Mouse (Mus musculus): ENCODE results near the gene Arcn1.
"Not testable (repeated sequence)": the region's sequence is repeated elsewhere in the genome, so short reads cannot be mapped to it uniquely, and the experiment has no call there.

Gene Arcn1

GRCm38 (mm10) chr9:44767101-44768028 lies at the start of gene Arcn1, which contains the start of gene Ift46:
Gene Arcn1 (minus strand): TSS chr9:44767845.
Gene Ift46 (plus strand): TSS chr9:44767908.
- in situ Hi-C loops (cut with MboI; ENCODE audit: low sequenced_read_pairs): no loop called here

GRCm38 (mm10) chr9:44814179-44814578 lies 46.5 kb upstream of the Arcn1 start:
- in situ Hi-C loops (cut with MboI; ENCODE audit: low sequenced_read_pairs): no loop called here

GRCm38 (mm10) chr9:44810316-44810715 lies 42.7 kb upstream of the Arcn1 start:
- in situ Hi-C loops (cut with MboI; ENCODE audit: low sequenced_read_pairs): no loop called here

GRCm38 (mm10) chr9:44807778-44808177 lies 40.1 kb upstream of the Arcn1 start:
- in situ Hi-C loops (cut with MboI; ENCODE audit: low sequenced_read_pairs): no loop called here

- in situ Hi-C loops (cut with MboI; ENCODE audit: low sequenced_read_pairs): no loop called here
Measured at GRCm38 (mm10) chr9:44807141-44807540, 39.5 kb upstream of the Arcn1 start.

- in situ Hi-C loops (cut with MboI; ENCODE audit: low sequenced_read_pairs): no loop called here
Measured at GRCm38 (mm10) chr9:44805536-44805935, 37.9 kb upstream of the Arcn1 start.

GRCm38 (mm10) chr9:44804678-44805077 lies 37.0 kb upstream of the Arcn1 start:
- in situ Hi-C loops (cut with MboI; ENCODE audit: low sequenced_read_pairs): no loop called here

GRCm38 (mm10) chr9:44802808-44803450 lies 35.3 kb upstream of the Arcn1 start, which contains the start of gene Ttc36:
Gene Ttc36 (minus strand): TSS chr9:44803072.
- in situ Hi-C loops (cut with MboI; ENCODE audit: low sequenced_read_pairs): no loop called here

- in situ Hi-C loops (cut with MboI; ENCODE audit: low sequenced_read_pairs): no loop called here
Measured at GRCm38 (mm10) chr9:44801669-44802068, 34.0 kb upstream of the Arcn1 start.

GRCm38 (mm10) chr9:44799958-44800324 lies 32.3 kb upstream of the Arcn1 start:
- in situ Hi-C loops (cut with MboI; ENCODE audit: low sequenced_read_pairs): no loop called here

- in situ Hi-C loops (cut with MboI; ENCODE audit: low sequenced_read_pairs): no loop called here
Measured at GRCm38 (mm10) chr9:44799102-44799957, 31.7 kb upstream of the Arcn1 start, which contains the start of gene Tmem25. Gene Tmem25 (minus strand): TSS chr9:44799307.

- in situ Hi-C loops (cut with MboI; ENCODE audit: low sequenced_read_pairs): no loop called here
Measured at GRCm38 (mm10) chr9:44798298-44798697, 30.7 kb upstream of the Arcn1 start.

GRCm38 (mm10) chr9:44792842-44793241 lies 25.2 kb upstream of the Arcn1 start:
- in situ Hi-C loops (cut with MboI; ENCODE audit: low sequenced_read_pairs): no loop called here

- in situ Hi-C loops (cut with MboI; ENCODE audit: low sequenced_read_pairs): no loop called here
Measured at GRCm38 (mm10) chr9:44772750-44773651, 5.4 kb upstream of the Arcn1 start.

- in situ Hi-C loops (cut with MboI; ENCODE audit: low sequenced_read_pairs): no loop called here
Measured at GRCm38 (mm10) chr9:44772392-44772749, 4.7 kb upstream of the Arcn1 start.

- in situ Hi-C loops (cut with MboI; ENCODE audit: low sequenced_read_pairs): no loop called here
Measured at GRCm38 (mm10) chr9:44771376-44771775, 3.7 kb upstream of the Arcn1 start.

GRCm38 (mm10) chr9:44768029-44768394 lies 367 bp upstream of the Arcn1 start:
- in situ Hi-C loops (cut with MboI; ENCODE audit: low sequenced_read_pairs): not testable (repeated sequence)

GRCm38 (mm10) chr9:44760873-44761272 lies 6.8 kb downstream of the Arcn1 start:
- in situ Hi-C loops (cut with MboI; ENCODE audit: low sequenced_read_pairs): no loop called here

- in situ Hi-C loops (cut with MboI; ENCODE audit: low sequenced_read_pairs): no loop called here
Measured at GRCm38 (mm10) chr9:44748473-44748872, 19.2 kb downstream of the Arcn1 start.

GRCm38 (mm10) chr9:44747341-44747740 lies 20.3 kb downstream of the Arcn1 start:
- in situ Hi-C loops (cut with MboI; ENCODE audit: low sequenced_read_pairs): no loop called here
